Mouse (Mus musculus) embryonic fibroblast, embryonic 13.5 days (primary cell): Measurements from ENCODE around the gene Phip. TPM values are rescaled to one million over a fixed set of nuclear protein-coding genes. Genes with fewer than 3 reads are reported as not detected.
A peak's percentile ranks its signal among the peaks of the same experiment; 100 is the strongest.

Source experiments
- H3K27ac ChIP-seq: 2 replicates; pipeline ENCODE4 v1.5.1; 2012; ENCODE audit warnings: low read length, control low read depth, inconsistent platforms; ENCODE audit not compliant: insufficient read depth
- H3K4me1 ChIP-seq: 2 replicates; pipeline ENCODE4 v1.6.1; 2011; ENCODE audit warnings: low read length; ENCODE audit not compliant: control insufficient read depth, insufficient read depth
- H3K4me3 ChIP-seq: 2 replicates; pipeline ENCODE4 v1.5.1; 2011; ENCODE audit warnings: mild to moderate bottlenecking, control low read depth, low read length; ENCODE audit not compliant: insufficient read depth
- CTCF ChIP-seq: IDR thresholded peaks from 2 replicates; pipeline ENCODE4 v1.5.1; 2011; ENCODE audit warnings: mild to moderate bottlenecking, control low read depth, low read length, moderate library complexity, borderline replicate concordance; ENCODE audit not compliant: insufficient read depth
- POLR2A ChIP-seq: IDR thresholded peaks from 2 replicates; pipeline ENCODE4 v1.6.1; 2011; ENCODE audit warnings: low read depth, mild to moderate bottlenecking, control low read depth, low read length, moderate library complexity
- polyA plus RNA-seq: library from polyadenylated mRNA; stranded (reverse); fragments of >200 nt; gene quantifications from 2 replicates; pipeline ENCODE4 v1.2.4, GENCODE M21; 2011; ENCODE audit warnings: low read depth; ENCODE audit not compliant: missing spikeins, insufficient read length

Gene Phip
- polyA plus RNA-seq, 1 experiment: 66.6 TPM

GRCm38 (mm10) chr9:82973321-82973892 lies 1.9 kb downstream of the Phip start:
- H3K27ac ChIP-seq: peak overlapping the region; percentile 93
- TF ChIP-seq CTCF: no peak
- peak; percentile 22; the same call in 1 of the 2 replicates for TF ChIP-seq POLR2A
- H3K4me3 ChIP-seq: peak overlapping the region; percentile 99
- peaks cover 2% of the 10 kb centered on the region for H3K4me1 ChIP-seq

DNA sequence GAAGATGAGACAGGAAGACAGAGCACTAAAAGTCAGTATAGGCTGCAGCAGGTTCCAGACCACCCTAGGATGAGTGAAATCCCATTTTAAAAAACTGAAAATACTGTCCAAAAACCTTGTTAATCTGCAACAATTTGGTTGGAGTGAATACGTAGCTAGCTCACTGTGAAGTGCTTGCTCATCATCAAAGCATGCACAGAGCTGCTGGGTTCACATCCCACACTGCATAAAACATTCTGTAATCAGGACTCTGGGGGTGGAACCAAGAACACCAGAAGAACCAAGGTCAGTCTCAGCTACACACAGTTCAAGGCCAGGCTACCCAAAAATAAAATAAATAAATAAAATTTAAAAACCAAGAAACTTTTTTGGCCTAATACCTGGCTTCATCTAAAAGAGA lies 3.9 kb downstream of the Phip start:
- Histone ChIP-seq H3K27ac (peak overlapping the region; percentile 69), H3K4me3 (no peak overlapping the region), H3K4me1 (no peaks in the 10 kb centered on the region; the same call in 1 of the 2 replicates)
- TF ChIP-seq POLR2A: no peak
- TF ChIP-seq CTCF: no peak

DNA sequence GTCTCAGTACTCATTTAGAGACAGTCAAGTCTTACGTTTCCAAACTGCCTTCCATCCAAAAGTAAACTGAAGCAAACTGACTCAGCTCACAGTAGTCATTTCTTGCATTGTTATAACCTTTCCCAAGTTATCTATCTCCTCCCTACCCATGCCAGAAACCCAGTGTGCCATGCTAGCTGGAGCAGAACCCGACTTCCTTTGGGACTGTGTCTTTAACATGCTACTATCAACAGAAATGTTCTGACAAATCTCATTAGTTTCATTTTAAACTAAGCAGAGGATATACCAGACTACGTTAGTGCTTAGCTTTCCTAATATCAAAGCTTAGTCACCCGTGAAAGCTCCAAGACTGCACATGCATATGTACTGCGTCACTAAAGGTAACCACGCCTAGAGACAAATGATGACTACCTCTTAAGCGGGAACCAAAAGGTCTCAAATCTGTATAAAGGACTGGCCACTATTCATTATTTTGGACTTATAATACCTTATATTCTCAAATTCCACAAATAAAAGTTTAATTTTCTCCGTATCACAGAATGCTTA lies 8.2 kb downstream of the Phip start:
- TF ChIP-seq CTCF (no peak), POLR2A (no peak)
- H3K4me3 ChIP-seq: no peak overlapping the region
- peak overlapping the region; percentile 7; the same call in 1 of the 2 replicates for H3K27ac ChIP-seq
- H3K4me1 ChIP-seq: no peaks in the 10 kb centered on the region; the same call in 1 of the 2 replicates

GRCm38 (mm10) chr9:82963981-82964380 lies 11.3 kb downstream of the Phip start:
- no peaks in the 10 kb centered on the region for H3K4me1 ChIP-seq
- H3K4me3 ChIP-seq: no peak overlapping the region
- H3K27ac ChIP-seq: no peak overlapping the region
- no peak for TF ChIP-seq CTCF

- TF ChIP-seq POLR2A: no peak
- no peaks in the 10 kb centered on the region for H3K4me1 ChIP-seq
- no peak overlapping the region for H3K27ac ChIP-seq
- no peak overlapping the region for H3K4me3 ChIP-seq
Measured at GRCm38 (mm10) chr9:82961352-82961751, 14.0 kb downstream of the Phip start.

- TF ChIP-seq CTCF: no peak
- no peak for TF ChIP-seq POLR2A
- no peak overlapping the region for H3K4me3 ChIP-seq
Measured at GRCm38 (mm10) chr9:82955267-82955666, 20.0 kb downstream of the Phip start.

DNA sequence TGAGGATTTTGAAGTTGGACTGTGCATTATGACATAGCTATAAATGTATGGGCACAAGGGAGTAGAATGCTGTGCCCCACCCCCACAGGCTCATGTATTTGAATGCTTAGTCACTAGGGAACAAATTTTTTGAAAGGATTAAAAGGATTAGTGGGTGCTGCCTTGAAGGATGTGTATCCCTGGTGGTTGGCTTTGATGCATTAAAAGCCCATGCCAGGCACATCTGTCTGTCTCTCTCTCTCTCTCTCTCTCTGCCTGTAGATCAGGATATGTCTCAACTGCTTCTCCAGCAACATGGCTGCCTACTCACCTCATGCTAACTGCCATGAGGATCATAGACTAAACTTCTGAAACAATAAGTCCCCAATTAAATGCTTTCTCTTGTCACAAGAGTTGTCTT lies 23.0 kb downstream of the Phip start:
- TF ChIP-seq CTCF (no peak), POLR2A (no peak)
- Histone ChIP-seq H3K27ac (no peak overlapping the region), H3K4me1 (no peaks in the 10 kb centered on the region), H3K4me3 (no peak overlapping the region)

More at GRCm38 (mm10) chr9:82955267-82955666, 20.0 kb downstream of the Phip start:
- H3K4me1 ChIP-seq: no peaks in the 10 kb centered on the region
- no peak overlapping the region for H3K27ac ChIP-seq

DNA sequence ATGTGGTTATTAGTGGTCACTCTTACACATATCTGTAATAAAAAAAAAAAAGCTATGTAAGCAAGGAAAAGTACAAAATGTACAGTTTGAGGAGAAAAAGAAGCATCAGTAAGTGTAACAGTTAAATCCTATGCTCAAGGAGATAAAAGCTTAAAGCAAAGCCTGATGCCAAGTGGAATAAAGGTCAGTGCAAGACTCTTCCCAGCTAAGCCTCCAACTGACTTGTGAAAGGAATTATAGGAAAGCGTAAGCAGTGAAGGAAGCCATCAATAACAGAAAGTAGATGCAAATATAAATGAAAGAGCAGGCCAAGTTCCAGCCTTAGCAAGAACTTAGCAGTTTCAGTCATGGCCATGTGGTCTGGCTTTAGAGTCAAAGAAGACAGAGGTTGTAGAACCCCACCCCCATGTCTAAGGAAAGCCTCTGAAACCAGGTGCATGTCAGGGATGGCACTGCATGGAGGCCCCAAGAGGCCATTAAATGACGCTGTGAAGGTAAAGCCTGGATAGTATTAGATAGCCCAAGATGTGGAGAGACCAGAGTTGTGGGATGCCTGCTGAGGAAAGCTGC lies 23.8 kb downstream of the Phip start:
- H3K4me1 ChIP-seq: no peaks in the 10 kb centered on the region
- no peak overlapping the region for H3K27ac ChIP-seq
- no peak overlapping the region for H3K4me3 ChIP-seq
- TF ChIP-seq CTCF (no peak), POLR2A (no peak)

GRCm38 (mm10) chr9:82907246-82907645 lies 68.1 kb downstream of the Phip start:
- TF ChIP-seq CTCF: no peak
- TF ChIP-seq POLR2A: no peak
- no peaks in the 10 kb centered on the region for H3K4me1 ChIP-seq
- H3K27ac ChIP-seq: no peak overlapping the region
- no peak overlapping the region for H3K4me3 ChIP-seq

DNA sequence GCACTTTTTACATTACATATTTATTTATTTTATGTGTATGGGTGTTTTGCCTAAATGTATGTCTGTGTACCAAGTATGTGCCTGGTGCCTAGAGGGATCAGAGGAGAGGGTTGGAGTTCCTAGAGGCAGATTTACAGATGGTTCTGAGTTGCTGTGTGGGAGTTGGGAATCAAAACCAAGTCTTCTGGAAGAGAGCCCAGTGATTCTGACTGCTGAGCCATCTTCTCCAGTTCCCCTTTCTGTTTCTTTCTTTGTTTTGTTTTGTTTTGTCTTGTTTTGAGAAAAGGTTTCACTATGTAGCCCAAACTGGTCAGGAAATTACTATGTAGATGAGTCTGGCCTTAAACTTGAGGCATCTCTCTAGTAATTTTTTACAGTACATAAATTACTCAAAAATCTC lies 86.7 kb downstream of the Phip start:
- H3K4me1 ChIP-seq: no peaks in the 10 kb centered on the region
- no peak overlapping the region for H3K4me3 ChIP-seq
- no peak overlapping the region for H3K27ac ChIP-seq
- TF ChIP-seq POLR2A (no peak), CTCF (no peak)

GRCm38 (mm10) chr9:82884177-82884576 lies 91.1 kb downstream of the Phip start:
- H3K4me3 ChIP-seq: no peak overlapping the region
- TF ChIP-seq CTCF: no peak
- no peak for TF ChIP-seq POLR2A
- no peaks in the 10 kb centered on the region for H3K4me1 ChIP-seq
- no peak overlapping the region for H3K27ac ChIP-seq
